Mouse (Mus musculus): ENCODE data around the gene Fkbp9. TPM values are rescaled to one million over a fixed set of nuclear protein-coding genes. Genes with fewer than 3 reads are reported as not detected.

Fkbp9 gene
- polyA plus RNA-seq, 1 experiment = 6.2 TPM

DNA sequence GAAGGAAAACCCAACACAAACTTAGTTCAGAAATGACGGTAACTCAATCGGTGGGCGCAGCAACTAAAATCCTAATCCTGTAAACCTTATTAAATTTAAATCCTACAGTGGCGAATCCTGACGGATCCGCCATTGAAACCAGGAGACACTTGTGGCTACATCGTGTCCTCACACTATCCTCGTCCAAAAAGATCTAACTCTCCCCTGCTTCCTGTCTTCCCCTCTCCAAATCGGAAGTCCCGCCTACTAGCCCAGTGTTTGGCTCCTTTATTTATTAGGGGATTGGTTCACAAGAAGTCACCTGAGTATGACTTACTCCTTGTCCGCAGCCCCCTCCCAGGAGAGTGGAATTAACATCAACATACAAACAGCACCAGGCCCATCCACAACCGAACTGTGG is 5.3 kb downstream of the Fkbp9 start:
- Histone ChIP-seq H3K27ac (ENCODE audit: insufficient read depth, low read depth, low read length) (no peak overlapping the region), H3K4me1 (ENCODE audit: control insufficient read depth, insufficient read depth, insufficient read length, low read length) (no peaks in the 10 kb centered on the region), H3K36me3 (ENCODE audit: control insufficient read depth, insufficient read depth, low read length) (no peaks in the 10 kb centered on the region), H3K27me3 (ENCODE audit: control insufficient read depth, insufficient read depth, low read length) (0 out of 2 replicates have a peak, but pooled peaks cover 4% of the 10 kb centered on the region), H3K4me3 (ENCODE audit: low read depth, low read length) (no peak overlapping the region)
- WGBS = 96% methylated on average over 12 of the region's 12 CpGs
- no peak for TF ChIP-seq POLR2A (IDR thresholded peaks at IDR 0.05; ENCODE audit: low read depth, low read length)
- no peak for TF ChIP-seq CTCF (IDR thresholded peaks at IDR 0.05; ENCODE audit: extremely low read depth, insufficient read length, insufficient replicate concordance, low read depth, low read length)

DNA sequence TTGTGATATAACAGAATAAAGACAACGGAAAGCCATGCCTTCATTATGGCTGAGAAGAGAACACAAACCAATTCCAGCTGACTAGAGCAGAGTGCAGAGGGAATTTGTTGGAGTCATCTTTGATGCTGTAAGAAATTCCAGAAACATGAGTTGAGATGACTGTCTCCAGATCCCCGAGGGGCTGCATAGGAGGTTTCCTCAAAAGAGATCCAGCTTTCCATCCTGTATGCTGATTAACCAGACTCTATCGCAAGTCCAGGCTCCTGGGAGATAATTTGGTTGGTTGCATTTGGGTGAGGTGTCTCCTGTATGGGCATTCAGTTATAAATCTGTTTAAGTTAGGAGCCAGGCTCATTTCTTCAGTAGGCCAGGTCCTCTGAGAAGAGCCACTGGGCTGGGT is 5.8 kb downstream of the Fkbp9 start:
- Histone ChIP-seq H3K4me1 (ENCODE audit: control insufficient read depth, insufficient read depth, insufficient read length, low read length) (no peaks in the 10 kb centered on the region), H3K4me3 (ENCODE audit: low read depth, low read length) (no peak overlapping the region), H3K27ac (ENCODE audit: insufficient read depth, low read depth, low read length) (no peak overlapping the region), H3K27me3 (ENCODE audit: control insufficient read depth, insufficient read depth, low read length) (0 out of 2 replicates have a peak, but pooled peaks cover under 1% of the 10 kb centered on the region), H3K36me3 (ENCODE audit: control insufficient read depth, insufficient read depth, low read length) (no peaks in the 10 kb centered on the region)
- 90% methylated on average over 3 of the region's 3 CpGs for WGBS
- TF ChIP-seq POLR2A (IDR thresholded peaks at IDR 0.05; ENCODE audit: low read depth, low read length) (no peak), CTCF (IDR thresholded peaks at IDR 0.05; ENCODE audit: extremely low read depth, insufficient read length, insufficient replicate concordance, low read depth, low read length) (no peak)

DNA sequence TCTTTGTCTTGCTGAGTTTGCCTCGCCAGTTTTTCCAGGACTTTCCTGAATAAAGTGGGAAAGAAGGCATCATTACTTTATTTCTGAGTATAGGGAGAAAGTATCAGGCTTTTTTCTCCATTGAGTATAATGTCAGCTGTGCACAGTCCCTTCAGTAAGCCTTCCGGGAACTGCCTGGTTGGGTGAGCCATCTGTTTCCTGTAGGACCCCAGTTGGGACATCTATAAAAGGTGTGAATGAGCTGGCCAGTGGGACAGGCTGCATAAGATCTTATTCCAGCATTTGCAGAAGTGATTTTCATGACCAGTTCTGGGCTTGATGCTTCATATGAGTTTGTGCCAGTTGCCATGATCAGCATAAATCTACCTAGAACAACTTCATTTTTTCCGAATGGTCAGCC is 11.4 kb downstream of the Fkbp9 start:
- Histone ChIP-seq H3K4me3 (ENCODE audit: low read depth, low read length) (no peak overlapping the region), H3K36me3 (ENCODE audit: control insufficient read depth, insufficient read depth, low read length) (no peaks in the 10 kb centered on the region), H3K27ac (ENCODE audit: insufficient read depth, low read depth, low read length) (no peak overlapping the region), H3K27me3 (ENCODE audit: control insufficient read depth, insufficient read depth, low read length) (no peaks in the 10 kb centered on the region), H3K4me1 (ENCODE audit: control insufficient read depth, insufficient read depth, insufficient read length, low read length) (no peaks in the 10 kb centered on the region)
- TF ChIP-seq POLR2A (IDR thresholded peaks at IDR 0.05; ENCODE audit: low read depth, low read length) (no peak), CTCF (IDR thresholded peaks at IDR 0.05; ENCODE audit: extremely low read depth, insufficient read length, insufficient replicate concordance, low read depth, low read length) (no peak)
- 92% methylated on average over 3 of the region's 3 CpGs for WGBS

DNA sequence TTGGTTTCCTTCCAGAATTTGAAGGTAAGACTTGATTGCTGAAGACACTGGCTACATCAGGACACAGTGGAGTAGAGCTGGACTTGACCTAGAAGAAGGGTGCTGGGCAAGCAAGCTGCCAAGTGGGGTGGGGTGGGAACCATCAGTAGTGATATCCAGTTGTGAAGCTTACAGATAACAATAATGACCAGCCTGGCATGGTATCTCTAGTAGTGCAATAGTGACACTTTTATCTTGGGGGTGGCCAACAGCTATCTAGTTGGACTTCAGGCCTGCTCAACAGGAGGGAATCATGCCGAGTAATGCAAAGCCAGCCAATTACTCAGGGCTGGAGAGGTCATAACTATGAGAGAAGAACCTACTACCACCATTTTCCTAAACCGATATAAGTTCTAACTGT is 12.5 kb downstream of the Fkbp9 start:
- Histone ChIP-seq H3K36me3 (ENCODE audit: control insufficient read depth, insufficient read depth, low read length) (no peaks in the 10 kb centered on the region), H3K4me3 (ENCODE audit: low read depth, low read length) (no peak overlapping the region), H3K4me1 (ENCODE audit: control insufficient read depth, insufficient read depth, insufficient read length, low read length) (no peaks in the 10 kb centered on the region), H3K27me3 (ENCODE audit: control insufficient read depth, insufficient read depth, low read length) (no peaks in the 10 kb centered on the region), H3K27ac (ENCODE audit: insufficient read depth, low read depth, low read length) (no peak overlapping the region)
- WGBS = 73% methylated on average over 2 of the region's 2 CpGs
- TF ChIP-seq POLR2A (IDR thresholded peaks at IDR 0.05; ENCODE audit: low read depth, low read length) (no peak), CTCF (IDR thresholded peaks at IDR 0.05; ENCODE audit: extremely low read depth, insufficient read length, insufficient replicate concordance, low read depth, low read length) (no peak)

DNA sequence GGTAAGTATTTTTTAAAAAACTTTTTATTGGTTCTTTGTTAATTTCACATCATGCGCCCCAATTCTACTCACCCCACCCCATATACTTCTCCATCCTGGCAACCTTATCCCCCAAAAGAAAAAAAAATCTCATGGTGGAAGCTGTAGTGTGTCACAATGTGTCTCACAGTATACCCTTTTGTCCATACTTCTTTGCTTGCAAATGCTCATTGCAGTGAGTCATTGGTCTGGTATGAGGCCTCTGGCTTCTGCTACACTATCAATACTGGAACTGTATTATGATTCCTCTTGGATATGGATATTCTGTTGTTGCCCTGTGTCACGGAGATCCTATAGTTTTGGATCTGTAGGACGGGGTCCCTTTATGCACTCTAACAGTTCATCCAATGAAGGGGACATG is 17.1 kb downstream of the Fkbp9 start:
- Histone ChIP-seq H3K36me3 (ENCODE audit: control insufficient read depth, insufficient read depth, low read length) (no peaks in the 10 kb centered on the region), H3K4me3 (ENCODE audit: low read depth, low read length) (no peak overlapping the region), H3K27me3 (ENCODE audit: control insufficient read depth, insufficient read depth, low read length) (no peaks in the 10 kb centered on the region), H3K4me1 (ENCODE audit: control insufficient read depth, insufficient read depth, insufficient read length, low read length) (no peaks in the 10 kb centered on the region), H3K27ac (ENCODE audit: insufficient read depth, low read depth, low read length) (no peak overlapping the region)
- 90% methylated on average over 3 of the region's 3 CpGs for WGBS
- no peak for TF ChIP-seq POLR2A (IDR thresholded peaks at IDR 0.05; ENCODE audit: low read depth, low read length)
- TF ChIP-seq CTCF (IDR thresholded peaks at IDR 0.05; ENCODE audit: extremely low read depth, insufficient read length, insufficient replicate concordance, low read depth, low read length) = no peak

DNA sequence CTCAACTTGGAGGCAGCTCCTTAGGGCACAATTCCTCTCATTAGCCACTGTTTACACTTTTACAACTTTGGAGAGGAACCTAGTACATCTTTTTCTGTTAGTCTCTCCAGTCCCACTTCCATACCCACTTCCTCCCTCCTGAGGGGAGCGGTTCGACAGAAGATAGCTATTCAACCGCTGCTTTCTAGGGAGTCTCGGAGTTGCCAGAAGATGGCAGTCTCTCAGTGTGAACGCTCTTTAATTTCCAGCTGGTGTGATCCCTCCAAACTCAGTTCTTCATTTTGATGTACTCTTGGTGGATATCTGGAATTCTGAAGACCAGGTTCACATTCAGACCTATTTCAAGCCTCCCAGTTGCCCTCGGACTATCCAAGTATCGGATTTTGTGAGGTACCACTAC is 18.5 kb downstream of the Fkbp9 start:
- 54% methylated on average over 7 of the region's 7 CpGs for WGBS
- Histone ChIP-seq H3K27ac (ENCODE audit: insufficient read depth, low read depth, low read length) (no peak overlapping the region), H3K36me3 (ENCODE audit: control insufficient read depth, insufficient read depth, low read length) (no peaks in the 10 kb centered on the region), H3K4me1 (ENCODE audit: control insufficient read depth, insufficient read depth, insufficient read length, low read length) (no peaks in the 10 kb centered on the region), H3K27me3 (ENCODE audit: control insufficient read depth, insufficient read depth, low read length) (no peaks in the 10 kb centered on the region), H3K4me3 (ENCODE audit: low read depth, low read length) (no peak overlapping the region)
- TF ChIP-seq POLR2A (IDR thresholded peaks at IDR 0.05; ENCODE audit: low read depth, low read length) (no peak), CTCF (IDR thresholded peaks at IDR 0.05; ENCODE audit: extremely low read depth, insufficient read length, insufficient replicate concordance, low read depth, low read length) (peak; percentile 39; the same call in 1 of the 2 replicates)

DNA sequence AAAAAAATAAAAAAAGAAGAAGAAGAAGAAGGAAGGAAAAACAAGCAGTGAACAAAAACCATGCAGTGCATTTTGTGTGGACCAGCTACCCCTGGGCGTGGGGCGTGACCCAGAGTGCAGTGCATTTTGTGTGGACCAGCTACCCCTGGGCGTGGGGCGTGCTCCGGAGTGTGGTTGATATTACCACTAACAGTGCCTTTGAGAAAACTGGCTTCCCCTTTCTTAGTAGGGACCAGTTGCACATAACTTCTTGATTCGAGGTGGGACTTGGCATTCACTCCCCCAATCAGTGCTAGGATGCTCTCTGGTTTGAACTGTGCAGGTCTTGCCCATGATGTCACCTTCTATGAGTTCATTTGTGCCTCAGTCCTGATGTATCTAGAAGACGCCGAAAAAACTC is 22.9 kb downstream of the Fkbp9 start:
- no peak overlapping the region for H3K27ac ChIP-seq (ENCODE audit: insufficient read depth, low read depth, low read length)
- no peak overlapping the region for H3K4me3 ChIP-seq (ENCODE audit: low read depth, low read length)
- no peak for TF ChIP-seq POLR2A (IDR thresholded peaks at IDR 0.05; ENCODE audit: low read depth, low read length)
- H3K4me1 ChIP-seq (ENCODE audit: control insufficient read depth, insufficient read depth, insufficient read length, low read length) = no peaks in the 10 kb centered on the region
- 89% methylated on average over 8 of the region's 8 CpGs for WGBS
- no peaks in the 10 kb centered on the region for H3K36me3 ChIP-seq (ENCODE audit: control insufficient read depth, insufficient read depth, low read length)
- H3K27me3 ChIP-seq (ENCODE audit: control insufficient read depth, insufficient read depth, low read length) = no peaks in the 10 kb centered on the region

DNA sequence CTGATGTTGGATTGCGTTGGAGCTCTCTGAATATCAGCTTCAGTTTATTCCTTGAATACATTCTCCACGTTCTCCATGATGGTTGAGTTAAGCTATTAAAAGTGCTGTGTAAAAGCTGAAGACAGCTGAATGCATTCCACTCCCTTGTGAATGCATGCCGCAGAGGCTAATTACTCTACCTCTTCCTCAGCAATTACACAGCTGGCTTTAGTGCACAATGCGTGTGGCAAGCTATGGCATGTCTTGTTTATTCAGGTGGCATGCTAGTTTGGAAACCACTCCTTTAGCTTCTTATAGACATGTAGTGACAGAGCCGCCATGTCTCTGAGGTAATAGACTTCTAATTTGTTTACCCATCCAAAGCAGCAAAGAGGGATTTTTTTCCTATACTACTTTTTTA is 24.9 kb downstream of the Fkbp9 start:
- no peaks in the 10 kb centered on the region for H3K27me3 ChIP-seq (ENCODE audit: control insufficient read depth, insufficient read depth, low read length)
- no peak overlapping the region for H3K4me3 ChIP-seq (ENCODE audit: low read depth, low read length)
- no peak for TF ChIP-seq CTCF (IDR thresholded peaks at IDR 0.05; ENCODE audit: extremely low read depth, insufficient read length, insufficient replicate concordance, low read depth, low read length)
- no peak for TF ChIP-seq POLR2A (IDR thresholded peaks at IDR 0.05; ENCODE audit: low read depth, low read length)
- 84% methylated on average over 5 of the region's 5 CpGs for WGBS
- H3K36me3 ChIP-seq (ENCODE audit: control insufficient read depth, insufficient read depth, low read length) = no peaks in the 10 kb centered on the region
- no peaks in the 10 kb centered on the region; the same call in 1 of the 2 replicates for H3K4me1 ChIP-seq (ENCODE audit: control insufficient read depth, insufficient read depth, insufficient read length, low read length)
- H3K27ac ChIP-seq (ENCODE audit: insufficient read depth, low read depth, low read length) = no peak overlapping the region

Data from small intestine, adult 2 months (tissue).